Mouse (Mus musculus): ENCODE data around the gene Dnaic1.

GRCm38 (mm10) chr4:41638828-41639213 is 69.2 kb downstream of the Dnaic1 start:
- TF ChIP-seq CTCF (IDR thresholded peaks at IDR 0.05; ENCODE audit: insufficient read depth, low read depth, low read length) (no peak), POLR2A (IDR thresholded peaks at IDR 0.05; ENCODE audit: insufficient read depth, low read depth, low read length) (no peak)
